8 mouse cellular contexts compared by ENCODE assay signal in genomic region chr15:98002113-98002990, GRCm38 (mm10). TPM values are rescaled to one million over a fixed set of nuclear protein-coding genes. Genes with fewer than 3 reads are reported as not detected.
DNase-seq lines count a peak whose midpoint lies in the region; ATAC-seq and TF ChIP-seq lines count a peak whose summit lies in the region.

No protein-coding gene starts in this region.

- H3K4me2 ChIP-seq in liver, embryonic 12.5 days: peak overlapping the region; percentile 36

- intact Hi-C loops in heart, adult 2 months (cut with DNase I): no loop called here

- WGBS in heart, adult 2 months: 1% methylated on average over 42 of the region's 42 CpGs
- WGBS in hindbrain, embryonic 10.5 days: under 1% methylated on average over 42 of the region's 42 CpGs
- 1% methylated on average over 41 of the region's 42 CpGs for WGBS in liver, embryonic 12.5 days (ENCODE audit: insufficient replicate concordance)

- H3K9ac ChIP-seq in heart, adult 2 months (ENCODE audit: low read depth, low read length): no peak overlapping the region
- H3K9ac ChIP-seq in liver, embryonic 12.5 days: no peak overlapping the region

- H3K36me3 ChIP-seq in heart, adult 2 months (ENCODE audit: control insufficient read depth, insufficient read depth, low read length): no peaks in the 10 kb centered on the region
- H3K36me3 ChIP-seq in hindbrain, embryonic 10.5 days: peaks cover 27% of the 10 kb centered on the region
- H3K36me3 ChIP-seq in liver, embryonic 12.5 days: no peaks in the 10 kb centered on the region

- no peak for TF ChIP-seq POLR2A in heart, adult 2 months (IDR thresholded peaks at IDR 0.05; ENCODE audit: insufficient read depth, low read depth, low read length)
- 0 out of 2 replicates have a peak, but pooled peaks have one; percentile 4 for TF ChIP-seq POLR2A in brain, embryonic 14.5 days (IDR thresholded peaks at IDR 0.05; ENCODE audit: borderline replicate concordance, extremely low read depth, insufficient read depth, insufficient read length, poor library complexity, severe bottlenecking)

- TF ChIP-seq CTCF in heart, adult 2 months (IDR thresholded peaks at IDR 0.05): no peak
- no peak for TF ChIP-seq CTCF in brain, embryonic 14.5 days (IDR thresholded peaks at IDR 0.05; ENCODE audit: borderline replicate concordance, extremely low read depth, insufficient read depth, insufficient read length)

- peak overlapping the region; percentile 7 for H3K4me3 ChIP-seq in heart, adult 2 months
- H3K4me3 ChIP-seq in hindbrain, embryonic 10.5 days: peak overlapping the region; percentile 79
- H3K4me3 ChIP-seq in liver, embryonic 12.5 days: peak overlapping the region; percentile 23

- H3K4me1 ChIP-seq in heart, adult 2 months (ENCODE audit: control insufficient read depth, insufficient read depth, low read length): peaks cover 5% of the 10 kb centered on the region
- peaks cover 71% of the 10 kb centered on the region for H3K4me1 ChIP-seq in hindbrain, embryonic 10.5 days (replicated peaks)
- peaks cover 29% of the 10 kb centered on the region for H3K4me1 ChIP-seq in liver, embryonic 12.5 days

- ATAC-seq in liver, embryonic 12.5 days: no peak

- no peaks in the 10 kb centered on the region for H3K9me3 ChIP-seq in hindbrain, embryonic 10.5 days
- no peaks in the 10 kb centered on the region for H3K9me3 ChIP-seq in liver, embryonic 12.5 days (replicated peaks)

- TF ChIP-seq EP300 in heart, adult 2 months (IDR thresholded peaks at IDR 0.05; ENCODE audit: insufficient read depth, low read depth, low read length): no peak

- H3K79me2 ChIP-seq in heart, adult 2 months (replicated peaks; ENCODE audit: control insufficient read depth, insufficient read depth, low read length): no peaks in the 10 kb centered on the region

- DNase-seq in heart, adult 2 months: no peak
- no peak for DNase-seq in heart, adult 11 months
- peak; percentile 94 for DNase-seq in brain, embryonic 14.5 days (ENCODE audit: low read depth)
- peak; percentile 81 for DNase-seq in hindbrain, embryonic 10.5 days (ENCODE audit: low spot score)
- DNase-seq in telencephalon, adult 2 months (ENCODE audit: low read depth, low spot score): peak; percentile 55
- no peak for DNase-seq in urinary bladder, adult 18-20 months (ENCODE audit: low spot score in 2 of 2)
- DNase-seq in lung, postnatal 10 days: no peak

- H3K27me3 ChIP-seq in heart, adult 2 months (ENCODE audit: control insufficient read depth, insufficient read depth, low read length): peaks cover 32% of the 10 kb centered on the region
- peaks cover 32% of the 10 kb centered on the region for H3K27me3 ChIP-seq in hindbrain, embryonic 10.5 days (ENCODE audit: insufficient read depth, poor library complexity, severe bottlenecking)
- peaks cover 100% of the 10 kb centered on the region for H3K27me3 ChIP-seq in liver, embryonic 12.5 days (replicated peaks)

- no peak overlapping the region for H3K27ac ChIP-seq in heart, adult 2 months
- H3K27ac ChIP-seq in hindbrain, embryonic 10.5 days: peak overlapping the region; percentile 96
- no peak overlapping the region for H3K27ac ChIP-seq in liver, embryonic 12.5 days

RNA-seq across cellular contexts. Expression of gene Col2a1, which starts 2.1 kb away (rescaled TPM):
- under 1 TPM; 0.27 to 0.37 TPM for total RNA-seq in heart, adult 2 months (2021)
- 0.12 and 0.61 TPM in 2 replicates for polyA plus RNA-seq in heart, adult 2 months (2012; rRNA removed)
- 60.2 and 78.5 TPM in 2 replicates for polyA plus RNA-seq in brain, embryonic 14.5 days (2012; rRNA removed)
- 196 and 224 TPM in 2 replicates for polyA plus RNA-seq in hindbrain, embryonic 10.5 days (2016; fragmentation: Nextera tagmentation; extraction: Ambion mirVana)
- polyA plus RNA-seq in liver, embryonic 12.5 days (2016; fragmentation: Nextera tagmentation; extraction: Ambion mirVana): 1.1 and 1.3 TPM in 2 replicates

RNA-seq across cellular contexts. Expression of gene Tmem106c, which starts 38.4 kb away (rescaled TPM):
- total RNA-seq in heart, adult 2 months (2021): 10 to 100 TPM; 10.2 to 11.1 TPM
- polyA plus RNA-seq in heart, adult 2 months (2012; rRNA removed): 21.9 and 37.0 TPM in 2 replicates
- polyA plus RNA-seq in brain, embryonic 14.5 days (2012; rRNA removed): 57.7 and 79.8 TPM in 2 replicates
- polyA plus RNA-seq in hindbrain, embryonic 10.5 days (2016; fragmentation: Nextera tagmentation; extraction: Ambion mirVana): 58.9 and 64.5 TPM in 2 replicates
- 15.6 and 18.1 TPM in 2 replicates for polyA plus RNA-seq in liver, embryonic 12.5 days (2016; fragmentation: Nextera tagmentation; extraction: Ambion mirVana)

Comparison
In these comparisons a context has a peak if more than half of its experiments do, and no peak if none do; other contexts are left out.
1. DNase-seq: peak in brain, embryonic 14.5 days (single experiment), hindbrain, embryonic 10.5 days (single experiment) and telencephalon, adult 2 months (single experiment); none in heart, adult 2 months (0 of 2), heart, adult 11 months (single experiment), urinary bladder, adult 18-20 months (0 of 2) and lung, postnatal 10 days (single experiment).
2. H3K4me3 ChIP-seq: peak in every context shown above with its lines; median percentile 79 in hindbrain, embryonic 10.5 days; 23 in liver, embryonic 12.5 days; 7 in heart, adult 2 months.
3. RNA of gene Col2a1, which starts 2.1 kb away (polyA plus RNA-seq): 196 to 224 TPM in hindbrain, embryonic 10.5 days and 60.2 to 78.5 TPM in brain, embryonic 14.5 days; 1.1 to 1.3 TPM in liver, embryonic 12.5 days and 0.12 to 0.61 TPM in heart, adult 2 months; every median in the first group is over 10 times any median in the second.